Mouse (Mus musculus): ENCODE measurements around the gene Bglap3. TPM values are rescaled to one million over a fixed set of nuclear protein-coding genes. Genes with fewer than 3 reads are reported as not detected.

Gene Bglap3
- total and polyA plus RNA-seq, 3 experiments: not detected

- TF ChIP-seq MAX (IDR thresholded peaks at IDR 0.05; ENCODE audit: low read length) (peak; percentile 2; the same call in 1 of the 2 replicates), CHD1 (IDR thresholded peaks at IDR 0.05; ENCODE audit: low read depth, low read length) (0 out of 2 replicates have a peak, but pooled peaks have one; percentile 46), POLR2AphosphoS5 (IDR thresholded peaks at IDR 0.05; ENCODE audit: borderline replicate concordance, low read depth, low read length) (peak; percentile 96)
Measured at GRCm38 (mm10) chr3:88336058-88337013, 36.2 kb downstream of the Bglap3 start, which contains the start of the genes Tmem79 and Smg5 (continued).

GRCm38 (mm10) chr3:88335436-88336053, 37.0 kb downstream of the Bglap3 start:
- Histone ChIP-seq H3K36me3 (ENCODE audit: control insufficient read depth in 1 of 2, insufficient read depth in 2 of 2, low read length in 2 of 2) (peaks cover 0 to 26% of the 10 kb centered on the region in 2 experiments; a peak in 2 of 4 replicates), H3K27me3 (ENCODE audit: control insufficient read depth in 1 of 2, insufficient read depth in 2 of 2, low read length in 2 of 2) (no peaks in the 10 kb centered on the region), H3K79me2 (ENCODE audit: control insufficient read depth, insufficient read depth, low read length, poor library complexity) (peaks cover 29% of the 10 kb centered on the region), H3K9ac (ENCODE audit: control insufficient read depth, low read depth, low read length, poor library complexity, severe bottlenecking) (peak overlapping the region; percentile 85), H3K9me3 (replicated peaks; ENCODE audit: insufficient read depth, low read length) (no peaks in the 10 kb centered on the region), H3K4me3 (ENCODE audit: control insufficient read depth in 1 of 2, insufficient read depth in 1 of 2, low read depth in 2 of 2, low read length in 2 of 2) (peak overlapping the region; percentile 63 to 81), H3K27ac (ENCODE audit: control insufficient read depth, low read depth, low read length) (peak overlapping the region; percentile 93), H3K4me1 (ENCODE audit: control insufficient read depth in 1 of 2, insufficient read depth in 2 of 2, low read length in 2 of 2) (peaks cover 3 to 27% of the 10 kb centered on the region in 2 experiments; a peak in 3 of 4 replicates)
- DNase-seq (ENCODE audit: low read depth, low spot score): no peak
- TF ChIP-seq KAT2A (conservative IDR thresholded peaks at IDR 0.05; ENCODE audit: low read depth, low read length) (no peak), MAZ (IDR thresholded peaks at IDR 0.05; ENCODE audit: low read depth, low read length) (no peak), MYC (IDR thresholded peaks at IDR 0.05; ENCODE audit: low read depth, low read length) (peak; percentile 96), USF1 (IDR thresholded peaks at IDR 0.05; ENCODE audit: low read depth, low read length) (peak; percentile 16; the same call in 1 of the 2 replicates), MXI1 (IDR thresholded peaks at IDR 0.05; ENCODE audit: low read depth, low read length) (peak; percentile 98), SMC3 (IDR thresholded peaks at IDR 0.05; ENCODE audit: low read depth, low read length) (peak; percentile 17; the same call in 1 of the 2 replicates), ELF1 (IDR thresholded peaks at IDR 0.05; ENCODE audit: low read depth, low read length) (no peak; the same call in 1 of the 2 replicates), GATA1 (IDR thresholded peaks at IDR 0.05; ENCODE audit: low read depth, low read length) (0 out of 2 replicates have a peak, but pooled peaks have one; percentile 3), E2F4 (IDR thresholded peaks at IDR 0.05; ENCODE audit: borderline replicate concordance, low read depth, low read length) (peak; percentile 10; the same call in 1 of the 2 replicates), POLR2A (IDR thresholded peaks at IDR 0.05; ENCODE audit: control insufficient read depth in 1 of 2, insufficient read depth in 1 of 2, low read depth in 1 of 2, low read length in 2 of 2, poor library complexity in 1 of 2) (no peak), TAL1 (IDR thresholded peaks at IDR 0.05; ENCODE audit: low read length) (no peak), CHD1 (IDR thresholded peaks at IDR 0.05; ENCODE audit: low read depth, low read length) (peak; percentile 92; the same call in 1 of the 2 replicates), JUND (IDR thresholded peaks at IDR 0.05; ENCODE audit: low read depth, low read length) (0 out of 2 replicates have a peak, but pooled peaks have one; percentile 46), MYB (IDR thresholded peaks at IDR 0.05; ENCODE audit: low read depth, low read length) (peak; percentile 33; the same call in 1 of the 2 replicates), EP300 (IDR thresholded peaks at IDR 0.05; ENCODE audit: low read depth in 1 of 2, low read length in 2 of 2) (peak; percentile 33 to 46; a peak in 2 of 4 replicates), MAX (IDR thresholded peaks at IDR 0.05; ENCODE audit: low read length) (peak; percentile 84)
